Mouse (Mus musculus) embryonic facial prominence, embryonic 10.5 days (tissue): Measurements from ENCODE around the gene Akap9. TPM values are rescaled to one million over a fixed set of nuclear protein-coding genes. Genes with fewer than 3 reads are reported as not detected.
"Not testable (repeated sequence)": the region's sequence is repeated elsewhere in the genome, so short reads cannot be mapped to it uniquely, and the experiment has no call there.

Experiments used
- DNase-seq: peaks from one replicate; pipeline ENCODE4 v3.0.0-alpha.2; 2017; ENCODE audit warnings: low spot score
- H3K27ac ChIP-seq: fragments of 300-500 bp; sonication (generic); replicated peaks from 2 replicates; pipeline ENCODE4 v1.5.1; 2016; ENCODE audit warnings: mild to moderate bottlenecking
- H3K27me3 ChIP-seq: fragments of 300-500 bp; sonication (generic); replicated peaks from 2 replicates; pipeline ENCODE4 v1.6.1; 2016; ENCODE audit warnings: low read depth, mild to moderate bottlenecking; ENCODE audit not compliant: poor library complexity, severe bottlenecking
- H3K36me3 ChIP-seq: fragments of 300-500 bp; sonication (generic); replicated peaks from 2 replicates; pipeline ENCODE4 v1.6.1; 2016; ENCODE audit warnings: mild to moderate bottlenecking, moderate library complexity
- H3K4me1 ChIP-seq: fragments of 300-500 bp; sonication (generic); 2 replicates; pipeline ENCODE4 v1.6.1; 2016
- H3K4me3 ChIP-seq: fragments of 300-500 bp; sonication (generic); 2 replicates; pipeline ENCODE4 v1.5.1; 2016; ENCODE audit warnings: mild to moderate bottlenecking, moderate library complexity
- H3K9me3 ChIP-seq: fragments of 300-500 bp; sonication (generic); 2 replicates; pipeline ENCODE4 v1.6.1; 2016; ENCODE audit warnings: mild to moderate bottlenecking
- WGBS: fragments of 180-500 bp; shearing (Covaris S2); methylation state at CpG from one replicate; pipeline ENCODE4 v1.1.7; 2016; 5-methylcytosine and 5-hydroxymethylcytosine counted together
- polyA plus RNA-seq: library from polyadenylated mRNA; unstranded; fragments of >200 nt; fragmentation: Nextera tagmentation; extraction: Ambion mirVana; gene quantifications from 2 replicates; pipeline ENCODE4 v1.2.1, GENCODE M21; 2016

Akap9 gene
- polyA plus RNA-seq, 1 experiment from 2014 or later = 119 TPM

- Histone ChIP-seq H3K9me3 (no peaks in the 10 kb centered on the region), H3K27me3 (no peaks in the 10 kb centered on the region), H3K4me3 (no peak overlapping the region), H3K4me1 (no peaks in the 10 kb centered on the region), H3K36me3 (peaks cover 94% of the 10 kb centered on the region), H3K27ac (no peak overlapping the region)
- DNase-seq = no peak
- WGBS = 90% methylated on average over 3 of the region's 3 CpGs
Measured at GRCm38 (mm10) chr5:4079086-4079485, 151.2 kb downstream of the Akap9 start.

GRCm38 (mm10) chr5:4080861-4081260 is 153.0 kb downstream of the Akap9 start:
- no peak overlapping the region for H3K4me3 ChIP-seq
- H3K27me3 ChIP-seq = no peaks in the 10 kb centered on the region
- 88% methylated on average over 2 of the region's 2 CpGs for WGBS
- no peaks in the 10 kb centered on the region for H3K9me3 ChIP-seq
- H3K4me1 ChIP-seq = no peaks in the 10 kb centered on the region
- no peak for DNase-seq
- H3K36me3 ChIP-seq = peaks cover 96% of the 10 kb centered on the region
- no peak overlapping the region for H3K27ac ChIP-seq

DNA sequence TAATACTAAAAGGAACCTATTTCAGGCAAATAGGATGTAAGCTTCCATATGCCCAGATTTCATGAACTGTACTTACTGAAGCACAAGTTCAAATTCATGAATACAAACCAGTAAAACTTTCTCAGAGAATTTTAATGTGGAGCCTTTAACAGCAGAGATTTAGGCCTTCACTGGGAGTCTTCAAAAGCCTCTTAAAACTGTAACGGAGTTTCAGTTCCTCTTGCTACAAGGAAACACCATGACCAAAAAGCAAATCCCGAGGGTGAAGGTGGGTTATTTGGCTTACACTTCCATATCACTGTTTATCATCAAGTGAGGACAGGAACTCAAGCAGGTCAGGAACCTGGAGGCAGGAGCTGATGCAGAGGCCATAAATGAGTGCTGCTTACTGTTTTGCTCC is 153.7 kb downstream of the Akap9 start:
- no peaks in the 10 kb centered on the region for H3K4me1 ChIP-seq
- WGBS = 89% methylated on average over 2 of the region's 2 CpGs
- no peak for DNase-seq
- peaks cover 98% of the 10 kb centered on the region for H3K36me3 ChIP-seq
- no peaks in the 10 kb centered on the region for H3K27me3 ChIP-seq
- no peak overlapping the region for H3K27ac ChIP-seq
- H3K4me3 ChIP-seq = no peak overlapping the region
- H3K9me3 ChIP-seq = no peaks in the 10 kb centered on the region

GRCm38 (mm10) chr5:4084948-4085347 is 157.1 kb downstream of the Akap9 start:
- no peak overlapping the region for H3K4me3 ChIP-seq
- WGBS = 96% methylated on average over 7 of the region's 7 CpGs
- no peaks in the 10 kb centered on the region for H3K4me1 ChIP-seq
- H3K27me3 ChIP-seq = no peaks in the 10 kb centered on the region
- peaks cover 100% of the 10 kb centered on the region for H3K36me3 ChIP-seq
- no peak overlapping the region for H3K27ac ChIP-seq
- H3K9me3 ChIP-seq = no peaks in the 10 kb centered on the region
- no peak for DNase-seq

DNA sequence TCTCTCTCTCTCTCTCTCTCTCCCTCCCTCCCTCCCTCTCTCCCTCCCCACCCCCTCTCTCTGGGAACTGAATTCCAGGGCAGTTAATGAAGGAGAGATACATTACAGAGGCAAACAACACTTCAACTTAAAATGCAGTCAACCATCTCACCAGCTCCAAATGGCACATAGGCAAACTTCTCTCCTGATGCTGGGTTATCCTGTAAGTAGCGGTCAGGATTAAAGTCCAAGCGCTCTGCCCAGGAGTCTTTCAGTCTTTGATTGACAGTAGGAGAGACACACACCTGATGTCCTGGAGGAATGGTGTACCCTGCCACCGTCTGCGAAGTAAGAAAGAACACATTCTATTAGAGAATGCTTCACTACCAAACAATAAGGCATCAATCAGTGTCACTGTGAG is 158.5 kb downstream of the Akap9 start:
- no peak overlapping the region for H3K27ac ChIP-seq
- DNase-seq = no peak
- no peak overlapping the region for H3K4me3 ChIP-seq
- H3K9me3 ChIP-seq = no peaks in the 10 kb centered on the region
- no peaks in the 10 kb centered on the region for H3K27me3 ChIP-seq
- no peaks in the 10 kb centered on the region for H3K4me1 ChIP-seq
- H3K36me3 ChIP-seq = peaks cover 99% of the 10 kb centered on the region
- 92% methylated on average over 4 of the region's 4 CpGs for WGBS

DNA sequence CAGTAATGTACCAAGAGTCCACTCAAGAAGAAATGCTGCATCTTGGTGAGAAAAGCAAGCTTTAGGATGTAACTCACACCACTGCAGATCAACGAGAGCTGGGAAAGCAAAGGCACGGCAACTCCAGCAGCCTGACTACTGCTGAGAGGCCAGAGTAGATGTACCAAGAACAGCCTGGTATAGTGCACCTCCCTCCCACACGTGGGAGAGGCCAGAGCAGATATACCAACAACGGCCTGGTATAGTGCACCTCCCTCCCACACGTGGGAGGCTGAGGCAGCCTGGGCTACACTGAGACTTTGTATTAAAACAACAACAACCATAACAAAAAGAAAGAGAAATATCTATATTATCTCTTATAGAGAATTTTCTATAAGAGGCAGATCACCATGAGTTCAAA is 160.3 kb downstream of the Akap9 start:
- Histone ChIP-seq H3K27ac (no peak overlapping the region), H3K36me3 (peaks cover 99% of the 10 kb centered on the region), H3K4me3 (no peak overlapping the region), H3K27me3 (no peaks in the 10 kb centered on the region), H3K9me3 (no peaks in the 10 kb centered on the region), H3K4me1 (no peaks in the 10 kb centered on the region)
- WGBS = 90% methylated on average over 5 of the region's 5 CpGs
- no peak for DNase-seq

- Histone ChIP-seq H3K9me3 (no peaks in the 10 kb centered on the region), H3K27me3 (no peaks in the 10 kb centered on the region), H3K4me1 (no peaks in the 10 kb centered on the region), H3K36me3 (peaks cover 83% of the 10 kb centered on the region), H3K27ac (no peak overlapping the region), H3K4me3 (no peak overlapping the region)
- DNase-seq = no peak
- WGBS = 93% methylated on average over 5 of the region's 5 CpGs
Measured at GRCm38 (mm10) chr5:4094471-4094870, 166.6 kb downstream of the Akap9 start.

DNA sequence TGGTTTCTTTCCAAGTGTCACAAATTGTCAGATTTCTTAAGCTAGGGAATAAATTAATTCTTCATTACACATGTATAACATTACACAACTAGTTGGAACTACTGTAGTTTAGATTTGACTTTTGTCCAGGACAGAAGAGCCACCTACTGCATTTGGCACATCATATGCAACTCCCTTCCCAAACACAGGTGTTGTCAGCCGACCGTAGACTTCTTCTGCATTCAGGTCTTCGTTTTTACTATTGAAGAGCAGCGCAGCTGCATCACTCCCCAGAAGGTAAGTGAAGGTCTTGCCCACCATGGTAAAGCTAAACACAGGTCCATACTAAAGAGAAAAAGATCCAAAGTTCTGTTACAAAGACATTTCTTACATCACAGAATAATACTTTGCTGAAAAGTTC is 173.2 kb downstream of the Akap9 start:
- DNase-seq = no peak
- peaks cover 59% of the 10 kb centered on the region for H3K36me3 ChIP-seq
- no peaks in the 10 kb centered on the region for H3K27me3 ChIP-seq
- peaks cover 2% of the 10 kb centered on the region; the same call in 1 of the 2 replicates for H3K9me3 ChIP-seq
- WGBS = 91% methylated on average over 4 of the region's 4 CpGs
- H3K27ac ChIP-seq = no peak overlapping the region
- peaks cover 19% of the 10 kb centered on the region for H3K4me1 ChIP-seq
- H3K4me3 ChIP-seq = no peak overlapping the region

- WGBS = 93% methylated on average over 2 of the region's 2 CpGs
- Histone ChIP-seq H3K27ac (no peak overlapping the region), H3K4me3 (no peak overlapping the region), H3K36me3 (peaks cover 57% of the 10 kb centered on the region), H3K27me3 (no peaks in the 10 kb centered on the region), H3K9me3 (peaks cover 2% of the 10 kb centered on the region; the same call in 1 of the 2 replicates), H3K4me1 (peaks cover 19% of the 10 kb centered on the region)
- no peak for DNase-seq
Measured at GRCm38 (mm10) chr5:4101770-4102169, 173.9 kb downstream of the Akap9 start.

DNA sequence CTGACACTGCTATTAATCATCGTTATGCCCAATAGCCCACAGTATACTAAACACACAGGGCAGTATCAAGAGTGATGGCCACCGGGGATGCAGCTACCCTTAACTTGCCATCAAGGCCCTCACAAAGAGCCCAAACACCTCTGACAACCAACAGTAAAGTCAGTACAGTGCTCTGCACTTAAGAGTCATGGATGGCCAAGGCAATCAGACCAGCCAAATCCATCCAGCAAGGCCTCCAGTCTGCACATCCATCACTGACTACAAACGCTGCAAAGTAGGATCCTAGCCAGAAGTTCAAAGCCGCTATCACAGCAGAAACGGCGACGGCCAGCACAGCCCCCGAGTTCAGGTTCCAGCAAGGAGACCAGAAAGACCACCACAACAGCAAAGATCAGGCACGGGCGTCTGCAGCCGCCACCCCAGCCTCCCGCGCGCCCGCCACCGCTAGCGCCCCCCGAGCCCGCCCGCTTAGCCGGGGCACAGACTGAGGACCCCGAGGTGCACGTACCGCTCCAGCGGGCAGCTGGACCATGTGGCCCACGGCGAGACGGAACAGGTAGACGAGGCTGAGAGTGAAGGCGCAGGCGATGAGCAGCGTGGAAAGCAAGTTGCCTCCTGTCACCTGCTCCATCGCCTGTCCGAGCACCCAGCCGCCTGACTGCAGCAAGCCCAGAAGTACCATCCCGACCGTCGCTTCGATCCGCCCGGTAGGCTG is 175.9 kb downstream of the Akap9 start:
- 2% methylated on average over 41 of the region's 41 CpGs for WGBS
- peaks cover 2% of the 10 kb centered on the region; the same call in 1 of the 2 replicates for H3K9me3 ChIP-seq
- H3K27ac ChIP-seq = peak overlapping the region; percentile 97
- H3K36me3 ChIP-seq = peaks cover 41% of the 10 kb centered on the region
- peaks cover 19% of the 10 kb centered on the region for H3K4me1 ChIP-seq
- H3K27me3 ChIP-seq = no peaks in the 10 kb centered on the region
- peak overlapping the region; percentile 87 for H3K4me3 ChIP-seq
- no peak for DNase-seq

GRCm38 (mm10) chr5:4104341-4105040 is 176.6 kb downstream of the Akap9 start, which contains the start of gene Cyp51:
Cyp51 (minus strand) TSS chr5:4104746.
- peaks cover 2% of the 10 kb centered on the region; the same call in 1 of the 2 replicates for H3K9me3 ChIP-seq
- H3K36me3 ChIP-seq = peaks cover 34% of the 10 kb centered on the region
- DNase-seq = peak; percentile 93
- peak within 1 kb of the TSS; percentile 87 for H3K4me3 ChIP-seq
- peak within 1 kb of the TSS; percentile 97 for H3K27ac ChIP-seq
- H3K27me3 ChIP-seq = no peaks in the 10 kb centered on the region
- peaks cover 19% of the 10 kb centered on the region for H3K4me1 ChIP-seq
- under 1% methylated on average over 59 of the region's 59 CpGs for WGBS

DNA sequence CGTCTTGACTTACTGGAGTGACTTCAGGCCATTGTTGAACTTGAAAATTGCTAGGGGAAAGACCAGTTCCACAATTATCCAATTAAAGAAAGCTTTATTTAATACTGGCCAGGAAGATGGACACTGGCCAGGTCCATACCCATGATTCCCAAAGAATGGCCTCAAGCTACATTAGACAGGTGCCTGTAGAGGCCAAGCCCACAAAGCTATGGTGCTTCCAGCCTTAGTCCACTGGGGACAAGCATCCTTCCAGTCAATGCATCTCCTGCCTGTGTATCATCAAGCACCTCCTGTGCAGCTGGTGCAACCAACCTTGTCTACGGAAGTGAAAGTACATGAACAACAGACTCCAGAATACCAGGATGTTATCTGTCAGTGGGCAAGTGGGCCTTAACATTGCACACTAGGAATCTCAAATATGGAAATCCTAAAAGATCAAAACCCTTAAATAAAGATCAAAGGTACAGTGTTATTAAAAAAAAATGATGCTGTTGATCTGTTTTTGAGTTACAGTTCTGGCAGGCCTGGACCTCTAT is 177.9 kb downstream of the Akap9 start:
- no peak for DNase-seq
- Histone ChIP-seq H3K4me1 (peaks cover 19% of the 10 kb centered on the region), H3K9me3 (peaks cover 2% of the 10 kb centered on the region; the same call in 1 of the 2 replicates), H3K36me3 (peaks cover 22% of the 10 kb centered on the region), H3K4me3 (no peak overlapping the region), H3K27me3 (no peaks in the 10 kb centered on the region), H3K27ac (no peak overlapping the region)
- 91% methylated on average over 2 of the region's 2 CpGs for WGBS

DNA sequence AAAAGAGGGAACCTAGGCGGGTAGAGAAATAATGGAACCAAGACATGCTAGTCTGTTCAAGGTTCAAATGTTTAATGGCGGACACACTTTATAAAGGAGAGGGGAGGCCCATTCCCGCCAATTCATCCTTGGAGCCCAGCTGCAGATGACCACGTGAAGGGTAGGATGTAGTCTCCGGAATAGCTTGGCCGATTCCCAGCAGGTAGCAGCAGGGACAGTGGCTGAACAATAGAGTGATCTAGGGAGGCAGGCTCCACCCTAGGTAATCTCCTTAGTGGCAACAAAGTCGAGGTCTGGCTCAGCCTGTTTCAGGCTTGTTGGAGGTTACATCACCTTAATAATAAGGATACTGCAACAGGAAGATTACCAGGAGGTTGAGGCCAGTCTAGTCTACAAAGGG is 179.2 kb downstream of the Akap9 start:
- 49% methylated on average over 7 of the region's 7 CpGs for WGBS
- not testable (repeated sequence) for H3K27me3 ChIP-seq, H3K36me3 ChIP-seq, H3K27ac ChIP-seq, H3K4me3 ChIP-seq, H3K9me3 ChIP-seq, DNase-seq
- H3K4me1 ChIP-seq = peaks cover 19% of the 10 kb centered on the region
